Mouse (Mus musculus) liver, adult 2 months (tissue): Measurements from ENCODE around the gene Gnb2. TPM values are rescaled to one million over a fixed set of nuclear protein-coding genes. Genes with fewer than 3 reads are reported as not detected.

ENCODE experiments used
- DNase-seq: peaks from one replicate; pipeline ENCODE4 v3.0.0-alpha.2; 2011; ENCODE audit warnings: low read depth, low spot score; ENCODE audit errors: extremely low read depth
- H3K27ac ChIP-seq: fragments of 200-500 bp; replicated peaks from 2 replicates; pipeline ENCODE4 v1.5.1; 2012; ENCODE audit warnings: low read depth, mild to moderate bottlenecking, control low read depth, inconsistent platforms, low read length; ENCODE audit not compliant: insufficient read depth
- H3K27me3 ChIP-seq: fragments of 200-500 bp; 2 replicates; pipeline ENCODE4 v1.6.1; 2012; ENCODE audit warnings: mild to moderate bottlenecking, moderate library complexity, low read length, inconsistent platforms; ENCODE audit not compliant: control insufficient read depth, insufficient read depth
- H3K36me3 ChIP-seq: fragments of 200-500 bp; 2 replicates; pipeline ENCODE4 v1.6.1; 2012; ENCODE audit warnings: low read length, inconsistent platforms; ENCODE audit not compliant: control insufficient read depth, insufficient read depth
- H3K4me1 ChIP-seq: fragments of 200-500 bp; 2 replicates; pipeline ENCODE4 v1.6.1; 2011; ENCODE audit warnings: low read length; ENCODE audit not compliant: control insufficient read depth, insufficient read depth
- H3K4me3 ChIP-seq: fragments of 200-500 bp; 2 replicates; pipeline ENCODE4 v1.5.1; 2011; ENCODE audit warnings: low read depth, mild to moderate bottlenecking, control low read depth, low read length, moderate library complexity; ENCODE audit not compliant: insufficient read depth
- H3K79me2 ChIP-seq: fragments of 200-500 bp; 2 replicates; pipeline ENCODE4 v1.6.1; 2012; ENCODE audit warnings: inconsistent platforms, mild to moderate bottlenecking, low read length, moderate library complexity; ENCODE audit not compliant: control insufficient read depth, insufficient read depth
- H3K9ac ChIP-seq: fragments of 200-500 bp; 2 replicates; pipeline ENCODE4 v1.6.1; 2012; ENCODE audit warnings: low read depth, mild to moderate bottlenecking, control low read depth, inconsistent platforms, low read length
- CTCF ChIP-seq: fragments of 200-500 bp; IDR thresholded peaks from 2 replicates; pipeline ENCODE4 v1.5.1; 2011; ENCODE audit warnings: low read depth, low read length, control low read depth
- POLR2A ChIP-seq: fragments of 200-500 bp; IDR thresholded peaks from 2 replicates; pipeline ENCODE4 v1.6.1; 2011; ENCODE audit warnings: low read length, control low read depth; ENCODE audit not compliant: insufficient read depth; ENCODE audit errors: extremely low read depth
- WGBS: fragments of 180-500 bp; shearing (Covaris S2); methylation state at CpG from one replicate; pipeline ENCODE4 v1.1.7; 2018; 5-methylcytosine and 5-hydroxymethylcytosine counted together
- polyA plus RNA-seq: library from polyadenylated mRNA; depleted of rRNA; stranded (reverse); fragments of >200 nt; gene quantifications from 2 replicates; pipeline ENCODE4 v1.2.3, GENCODE M21; 2012
- total RNA-seq: library from RNA; depleted of rRNA; stranded (reverse); fragments of >200 nt; gene quantifications from 2 replicates; pipeline ENCODE4 v1.2.3, GENCODE M21; 2014

The Gnb2 gene
- total and polyA plus RNA-seq, 2 experiments: 87.2 to 431 TPM

DNA sequence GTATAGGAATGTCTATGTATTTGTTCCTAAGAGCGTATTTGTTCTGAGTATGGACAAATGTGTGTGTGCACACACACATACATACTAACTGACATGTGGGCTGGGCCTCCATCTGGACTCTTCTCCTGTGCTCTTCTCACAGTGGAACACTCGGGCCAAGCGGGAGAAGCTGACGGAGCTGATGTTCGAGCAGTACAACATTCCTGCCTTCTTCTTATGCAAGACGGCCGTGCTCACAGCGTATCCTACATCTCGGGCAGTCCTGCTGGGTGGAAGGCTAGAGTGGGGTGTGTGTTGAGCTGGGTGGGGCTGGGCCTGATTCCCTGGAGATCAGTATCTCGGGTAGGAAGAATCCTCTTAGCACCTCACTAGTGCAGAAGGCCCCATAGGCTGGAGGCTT is 29.7 kb upstream of the Gnb2 start:
- peaks cover 2% of the 10 kb centered on the region; the same call in 1 of the 2 replicates for H3K27me3 ChIP-seq
- no peak overlapping the region for H3K9ac ChIP-seq
- TF ChIP-seq POLR2A (no peak), CTCF (no peak)
- no peak for DNase-seq
- H3K27ac ChIP-seq: no peak overlapping the region
- no peak overlapping the region for H3K4me3 ChIP-seq
- no peaks in the 10 kb centered on the region for H3K4me1 ChIP-seq
- no peaks in the 10 kb centered on the region for H3K36me3 ChIP-seq
- WGBS: 90% methylated on average over 10 of the region's 10 CpGs
- no peaks in the 10 kb centered on the region for H3K79me2 ChIP-seq

DNA sequence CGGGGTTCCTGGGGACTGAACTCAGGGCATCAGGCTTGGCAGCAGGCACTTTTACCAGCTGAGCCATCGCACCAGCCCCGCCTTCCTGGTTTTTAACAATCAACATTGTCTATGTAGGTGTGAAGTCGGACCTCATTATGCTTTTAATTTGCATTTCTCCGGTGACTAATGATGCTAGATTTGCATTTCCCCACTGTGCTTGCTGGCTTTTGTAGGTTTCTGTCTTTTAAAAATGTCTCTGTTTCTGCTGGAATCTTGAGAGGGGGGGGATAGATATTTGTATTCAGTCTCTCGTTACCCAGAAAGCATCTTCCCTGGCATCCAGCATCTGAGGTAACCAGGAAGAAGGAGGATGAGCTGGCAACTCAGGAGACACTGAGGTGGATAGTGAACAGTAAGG is 28.2 kb upstream of the Gnb2 start:
- Histone ChIP-seq H3K27me3 (peaks cover 2% of the 10 kb centered on the region; the same call in 1 of the 2 replicates), H3K36me3 (no peaks in the 10 kb centered on the region), H3K4me3 (no peak overlapping the region), H3K27ac (no peak overlapping the region), H3K79me2 (no peaks in the 10 kb centered on the region), H3K4me1 (no peaks in the 10 kb centered on the region), H3K9ac (no peak overlapping the region)
- no peak for DNase-seq
- WGBS: 69% methylated on average over 6 of the region's 6 CpGs
- TF ChIP-seq CTCF (no peak), POLR2A (no peak)

GRCm38 (mm10) chr5:137553898-137554297 is 20.6 kb upstream of the Gnb2 start:
- H3K27me3 ChIP-seq: peaks cover 10% of the 10 kb centered on the region
- no peak overlapping the region for H3K4me3 ChIP-seq
- no peak overlapping the region for H3K9ac ChIP-seq
- H3K27ac ChIP-seq: no peak overlapping the region
- no peaks in the 10 kb centered on the region for H3K79me2 ChIP-seq
- no peak for TF ChIP-seq POLR2A
- 46% methylated on average over 11 of the region's 11 CpGs for WGBS
- no peak for DNase-seq
- no peaks in the 10 kb centered on the region for H3K36me3 ChIP-seq
- no peaks in the 10 kb centered on the region for H3K4me1 ChIP-seq

- peaks cover 10% of the 10 kb centered on the region for H3K27me3 ChIP-seq
- H3K4me3 ChIP-seq: no peak within 1 kb of the TSS
Observed at GRCm38 (mm10) chr5:137553411-137553837, 20.1 kb upstream of the Gnb2 start, which contains the start of gene Actl6b. Gene Actl6b, plus strand, starts transcription at chr5:137553517.

GRCm38 (mm10) chr5:137553000-137553399 is 19.7 kb upstream of the Gnb2 start:
- Histone ChIP-seq H3K36me3 (no peaks in the 10 kb centered on the region), H3K27me3 (peaks cover 10% of the 10 kb centered on the region), H3K4me3 (no peak overlapping the region), H3K79me2 (no peaks in the 10 kb centered on the region), H3K27ac (no peak overlapping the region), H3K9ac (no peak overlapping the region), H3K4me1 (no peaks in the 10 kb centered on the region)
- TF ChIP-seq POLR2A (no peak), CTCF (no peak)
- no peak for DNase-seq
- WGBS: 32% methylated on average over 6 of the region's 6 CpGs

More at GRCm38 (mm10) chr5:137553411-137553837, 20.1 kb upstream of the Gnb2 start, which contains the start of gene Actl6b:
- Histone ChIP-seq H3K36me3 (no peaks in the 10 kb centered on the region), H3K79me2 (no peaks in the 10 kb centered on the region), H3K4me1 (no peaks in the 10 kb centered on the region), H3K27ac (no peak within 1 kb of the TSS), H3K9ac (no peak within 1 kb of the TSS)
- WGBS: 3% methylated on average over 37 of the region's 37 CpGs
- TF ChIP-seq CTCF (no peak), POLR2A (no peak)
- no peak for DNase-seq

DNA sequence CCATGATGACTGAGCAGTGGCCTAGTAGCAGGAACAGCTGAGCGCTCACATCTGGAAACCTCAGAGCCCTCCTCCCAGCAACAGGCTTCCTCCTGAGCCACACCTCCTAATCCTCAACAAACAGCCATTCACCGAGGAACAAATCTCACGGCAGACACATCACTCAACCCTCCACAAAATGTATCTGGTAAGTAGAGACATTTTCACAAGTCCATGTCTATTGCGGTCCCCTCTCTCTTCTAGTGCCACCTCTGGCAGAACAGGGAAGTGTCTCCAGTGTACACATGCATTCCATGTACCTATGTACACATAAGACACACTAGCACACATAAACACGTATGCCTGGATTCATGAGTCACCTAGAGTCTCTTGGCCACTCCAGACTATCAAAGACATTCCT is 17.8 kb upstream of the Gnb2 start:
- H3K4me1 ChIP-seq: no peaks in the 10 kb centered on the region
- no peak for DNase-seq
- H3K36me3 ChIP-seq: no peaks in the 10 kb centered on the region
- no peak overlapping the region for H3K4me3 ChIP-seq
- H3K27me3 ChIP-seq: peaks cover 10% of the 10 kb centered on the region
- H3K9ac ChIP-seq: no peak overlapping the region
- TF ChIP-seq CTCF (no peak), POLR2A (no peak)
- 71% methylated on average over 5 of the region's 5 CpGs for WGBS
- no peak overlapping the region for H3K27ac ChIP-seq
- H3K79me2 ChIP-seq: no peaks in the 10 kb centered on the region

DNA sequence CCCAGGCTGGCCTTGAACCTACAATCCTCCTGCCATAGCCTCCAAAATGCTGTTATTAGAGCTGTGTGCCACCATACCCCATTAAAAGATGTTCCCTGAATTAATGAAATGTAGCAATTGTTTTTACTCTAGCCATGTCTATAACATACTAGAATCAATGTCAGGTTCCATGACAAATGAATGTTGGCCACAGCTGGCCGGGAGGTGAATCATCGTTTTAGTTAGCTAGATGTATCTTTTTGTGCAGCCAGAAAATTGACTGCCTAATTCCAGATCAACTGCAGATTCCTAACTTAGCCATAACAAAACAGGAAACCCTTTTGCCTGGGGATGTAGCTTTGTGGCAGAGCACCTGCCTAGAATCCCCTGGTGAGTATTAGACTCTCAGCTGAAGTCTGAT is 16.5 kb upstream of the Gnb2 start:
- WGBS: 93% methylated on average over 2 of the region's 2 CpGs
- DNase-seq: no peak
- no peak overlapping the region for H3K4me3 ChIP-seq
- H3K36me3 ChIP-seq: no peaks in the 10 kb centered on the region
- no peaks in the 10 kb centered on the region for H3K79me2 ChIP-seq
- H3K27me3 ChIP-seq: peaks cover 10% of the 10 kb centered on the region
- TF ChIP-seq POLR2A (no peak), CTCF (no peak)
- no peaks in the 10 kb centered on the region for H3K4me1 ChIP-seq
- H3K9ac ChIP-seq: no peak overlapping the region
- H3K27ac ChIP-seq: no peak overlapping the region
